Mouse (Mus musculus): ENCODE data around the gene Spint1.

GRCm38 (mm10) chr2:119194140-119194539 lies 43.0 kb upstream of the Spint1 start:
- TF ChIP-seq CTCF (IDR thresholded peaks at IDR 0.05; ENCODE audit: control insufficient read depth, insufficient read depth, insufficient read length), result no peak
- no peak for TF ChIP-seq MAX (IDR thresholded peaks at IDR 0.05)
- TF ChIP-seq MYOG (IDR thresholded peaks at IDR 0.05; ENCODE audit: control insufficient read depth, extremely low read depth, insufficient read length), result no peak
- TF ChIP-seq USF1 (IDR thresholded peaks at IDR 0.05; ENCODE audit: low read depth), result no peak
- no peak for TF ChIP-seq MYOD1 (IDR thresholded peaks at IDR 0.05; ENCODE audit: control insufficient read depth, insufficient read length, low read depth)

Measured in C2C12 (cell line).